Comparison of ENCODE assay signal across 8 mouse cellular contexts in genomic region chr14:62759771-62760320, GRCm38 (mm10). TPM values are rescaled to one million over a fixed set of nuclear protein-coding genes. Genes with fewer than 3 reads are reported as not detected.
DNase-seq lines count a peak whose midpoint lies in the region; ATAC-seq and TF ChIP-seq lines count a peak whose summit lies in the region.

No protein-coding gene starts in this region.

- peak; percentile 19 for ATAC-seq in CD4-positive, CD25-positive, alpha-beta regulatory T cell, adult 4 months
- peak; percentile 43 for ATAC-seq in forebrain, embryonic 12.5 days (ENCODE audit: low FRiP score)
- peak; percentile 5 for ATAC-seq in heart, postnatal 0 days (ENCODE audit: insufficient read depth, low read depth)
- peak; percentile 15 for ATAC-seq in liver, embryonic 16.5 days (ENCODE audit: low read depth)
- ATAC-seq in neural tube, embryonic 12.5 days (ENCODE audit: low FRiP score, low read depth) = peak; percentile 12
- ATAC-seq in stomach, postnatal 0 days (ENCODE audit: low FRiP score, low TSS enrichment) = peak; percentile 43

- no peak for TF ChIP-seq EP300 in heart, postnatal 0 days (IDR thresholded peaks at IDR 0.05; ENCODE audit: low read depth)
- no peak for TF ChIP-seq EP300 in stomach, postnatal 0 days (optimal IDR thresholded peaks at IDR 0.05)

- H3K9me3 ChIP-seq in forebrain, embryonic 12.5 days = no peaks in the 10 kb centered on the region
- no peaks in the 10 kb centered on the region for H3K9me3 ChIP-seq in heart, postnatal 0 days (replicated peaks; ENCODE audit: control insufficient read depth, low read length)
- H3K9me3 ChIP-seq in liver, embryonic 16.5 days (replicated peaks; ENCODE audit: control insufficient read depth, low read length) = no peaks in the 10 kb centered on the region
- H3K9me3 ChIP-seq in neural tube, embryonic 12.5 days = no peaks in the 10 kb centered on the region
- H3K9me3 ChIP-seq in stomach, postnatal 0 days (ENCODE audit: control insufficient read depth, low read length) = no peaks in the 10 kb centered on the region

- H3K4me1 ChIP-seq in forebrain, embryonic 12.5 days = peaks cover 18% of the 10 kb centered on the region
- no peaks in the 10 kb centered on the region for H3K4me1 ChIP-seq in heart, postnatal 0 days (ENCODE audit: control insufficient read depth, insufficient read depth)
- H3K4me1 ChIP-seq in liver, embryonic 16.5 days (ENCODE audit: control insufficient read depth, low read depth, low read length) = peaks cover 16% of the 10 kb centered on the region
- H3K4me1 ChIP-seq in neural tube, embryonic 12.5 days = 0 out of 2 replicates have a peak, but pooled peaks cover 3% of the 10 kb centered on the region
- no peaks in the 10 kb centered on the region for H3K4me1 ChIP-seq in stomach, postnatal 0 days (replicated peaks; ENCODE audit: control insufficient read depth, insufficient read depth)

- peak overlapping the region; percentile 97 for H3K27ac ChIP-seq in forebrain, embryonic 12.5 days
- peak overlapping the region; percentile 99 for H3K27ac ChIP-seq in heart, postnatal 0 days (ENCODE audit: low read depth)
- peak overlapping the region; percentile 100 for H3K27ac ChIP-seq in liver, embryonic 16.5 days (ENCODE audit: low read length)
- peak overlapping the region; percentile 94 for H3K27ac ChIP-seq in neural tube, embryonic 12.5 days
- peak overlapping the region; percentile 100 for H3K27ac ChIP-seq in stomach, postnatal 0 days (replicated peaks)

- DNase-seq in c-Kit-positive CD71-positive TER-119-negative erythroid progenitor cells, embryonic 14.5 days (ENCODE audit: low read depth) = peak; percentile 47
- DNase-seq in heart, postnatal 0 days (ENCODE audit: low spot score) = peak; percentile 76
- DNase-seq in kidney, postnatal 4 days = peak; percentile 84 to 90
- DNase-seq in stomach, postnatal 0 days (ENCODE audit: low spot score) = peak; percentile 87

- peaks cover 13% of the 10 kb centered on the region; the same call in 1 of the 2 replicates for H3K36me3 ChIP-seq in forebrain, embryonic 12.5 days (replicated peaks)
- H3K36me3 ChIP-seq in heart, postnatal 0 days (replicated peaks; ENCODE audit: control insufficient read depth, insufficient read depth, low read length) = peaks cover 6% of the 10 kb centered on the region; the same call in 1 of the 2 replicates
- peaks cover 6% of the 10 kb centered on the region for H3K36me3 ChIP-seq in liver, embryonic 16.5 days (ENCODE audit: control insufficient read depth, insufficient read depth)
- H3K36me3 ChIP-seq in neural tube, embryonic 12.5 days = peaks cover 6% of the 10 kb centered on the region; the same call in 1 of the 2 replicates
- no peaks in the 10 kb centered on the region for H3K36me3 ChIP-seq in stomach, postnatal 0 days (ENCODE audit: control insufficient read depth, insufficient read depth, low read length)

- peak overlapping the region; percentile 96 for H3K9ac ChIP-seq in forebrain, embryonic 12.5 days
- peak overlapping the region; percentile 97 for H3K9ac ChIP-seq in heart, postnatal 0 days (replicated peaks; ENCODE audit: low read depth, low read length)
- H3K9ac ChIP-seq in liver, embryonic 16.5 days (ENCODE audit: low read depth, low read length) = peak overlapping the region; percentile 100
- peak overlapping the region; percentile 92 for H3K9ac ChIP-seq in neural tube, embryonic 12.5 days
- peak overlapping the region; percentile 100 for H3K9ac ChIP-seq in stomach, postnatal 0 days (ENCODE audit: low read length)

- no peak for TF ChIP-seq CTCF in heart, postnatal 0 days (IDR thresholded peaks at IDR 0.05; ENCODE audit: low read depth)
- no peak; the same call in 1 of the 2 replicates for TF ChIP-seq CTCF in stomach, postnatal 0 days (IDR thresholded peaks at IDR 0.05; ENCODE audit: low read depth)

- peak overlapping the region; percentile 92 for H3K4me3 ChIP-seq in forebrain, embryonic 12.5 days (replicated peaks)
- peak overlapping the region; percentile 94 for H3K4me3 ChIP-seq in heart, postnatal 0 days (ENCODE audit: low read depth, low read length)
- H3K4me3 ChIP-seq in liver, embryonic 16.5 days (ENCODE audit: low read depth, low read length) = peak overlapping the region; percentile 100
- peak overlapping the region; percentile 80 for H3K4me3 ChIP-seq in neural tube, embryonic 12.5 days
- H3K4me3 ChIP-seq in stomach, postnatal 0 days (ENCODE audit: low read depth, low read length) = peak overlapping the region; percentile 99

- 0% methylated on average over 31 of the region's 38 CpGs for WGBS in forebrain, embryonic 12.5 days
- under 1% methylated on average over 28 of the region's 38 CpGs for WGBS in heart, postnatal 0 days
- under 1% methylated on average over 33 of the region's 38 CpGs for WGBS in liver, embryonic 16.5 days (ENCODE audit: insufficient replicate concordance)
- 1% methylated on average over 28 of the region's 38 CpGs for WGBS in neural tube, embryonic 12.5 days
- WGBS in stomach, postnatal 0 days = 1% methylated on average over 22 of the region's 38 CpGs

- H3K4me2 ChIP-seq in forebrain, embryonic 12.5 days = peak overlapping the region; percentile 74
- H3K4me2 ChIP-seq in heart, postnatal 0 days (ENCODE audit: low read depth, low read length) = peak overlapping the region; percentile 86
- H3K4me2 ChIP-seq in liver, embryonic 16.5 days (ENCODE audit: low read depth, low read length) = peak overlapping the region; percentile 94
- H3K4me2 ChIP-seq in neural tube, embryonic 12.5 days (replicated peaks) = peak overlapping the region; percentile 86
- H3K4me2 ChIP-seq in stomach, postnatal 0 days (replicated peaks; ENCODE audit: low read depth) = peak overlapping the region; percentile 88

- no peaks in the 10 kb centered on the region for H3K27me3 ChIP-seq in forebrain, embryonic 12.5 days
- no peaks in the 10 kb centered on the region for H3K27me3 ChIP-seq in heart, postnatal 0 days (ENCODE audit: control insufficient read depth, insufficient read depth, low read length)
- H3K27me3 ChIP-seq in liver, embryonic 16.5 days (ENCODE audit: control insufficient read depth, insufficient read depth, low read depth, low read length) = no peaks in the 10 kb centered on the region
- no peaks in the 10 kb centered on the region for H3K27me3 ChIP-seq in neural tube, embryonic 12.5 days (replicated peaks)
- no peaks in the 10 kb centered on the region for H3K27me3 ChIP-seq in stomach, postnatal 0 days (ENCODE audit: control insufficient read depth, insufficient read depth, low read length)

RNA-seq across cellular contexts. Expression of gene Ints6, which starts 1.1 kb away (rescaled TPM):
- 10 to 100 TPM; 17.1 to 26.8 TPM for polyA plus RNA-seq in CD4-positive, CD25-positive, alpha-beta regulatory T cell, adult 4 months (2017; shearing (Covaris generic))
- polyA plus RNA-seq in forebrain, embryonic 12.5 days (2016; fragmentation: Nextera tagmentation; extraction: Ambion mirVana) = 34.3 and 35.2 TPM in 2 replicates
- 12.5 and 17.4 TPM in 2 replicates for total RNA-seq in heart, postnatal 0 days (2014; rRNA removed; ENCODE audit: low replicate concordance)
- 6.5 and 8.2 TPM in 2 replicates for polyA plus RNA-seq in heart, postnatal 0 days (2015; fragmentation: Nextera tagmentation; extraction: Ambion mirVana)
- polyA plus RNA-seq in liver, embryonic 16.5 days (2015; fragmentation: Nextera tagmentation; extraction: Ambion mirVana) = 10.6 and 11.9 TPM in 2 replicates
- 21.4 and 28.1 TPM in 2 replicates for polyA plus RNA-seq in neural tube, embryonic 12.5 days (2016; fragmentation: Nextera tagmentation; extraction: Ambion mirVana)
- polyA plus RNA-seq in stomach, postnatal 0 days (2015; fragmentation: Nextera tagmentation; extraction: Ambion mirVana) = 6.7 and 10.3 TPM in 2 replicates

Comparison
In these comparisons a context has a peak if more than half of its experiments do, and no peak if none do; other contexts are left out.
1. Peak in every context shown above with its lines: DNase-seq, ATAC-seq, H3K4me3 ChIP-seq and H3K27ac ChIP-seq.